Mouse (Mus musculus): ENCODE data around the gene Gm44805. TPM values are rescaled to one million over a fixed set of nuclear protein-coding genes. Genes with fewer than 3 reads are reported as not detected.

The Gm44805 gene
- polyA plus RNA-seq, 1 experiment from 2014 or later = not detected

- no peak overlapping the region for H3K4me3 ChIP-seq
- 68% methylated on average over 10 of the region's 10 CpGs for WGBS
Measured at GRCm38 (mm10) chr7:19671511-19671910, 9.7 kb downstream of the Gm44805 start.

GRCm38 (mm10) chr7:19668947-19669721 is 12.1 kb downstream of the Gm44805 start:
- Histone ChIP-seq H3K4me2 (peak overlapping the region; percentile 47), H3K27ac (peak overlapping the region; percentile 73), H3K27me3 (no peaks in the 10 kb centered on the region), H3K9ac (peak overlapping the region; percentile 62), H3K4me1 (peaks cover 10% of the 10 kb centered on the region), H3K9me3 (no peaks in the 10 kb centered on the region), H3K4me3 (peak overlapping the region; percentile 17), H3K36me3 (no peaks in the 10 kb centered on the region)
- WGBS = 5% methylated on average over 10 of the region's 10 CpGs
- ATAC-seq (ENCODE audit: insufficient number of reproducible peaks, insufficient read depth, low FRiP score, low TSS enrichment, low read depth) = peak; percentile 45

More at GRCm38 (mm10) chr7:19671511-19671910, 9.7 kb downstream of the Gm44805 start:
- no peak overlapping the region for H3K27ac ChIP-seq
- H3K4me1 ChIP-seq = peaks cover 5% of the 10 kb centered on the region
- H3K9me3 ChIP-seq = no peaks in the 10 kb centered on the region
- no peak overlapping the region for H3K9ac ChIP-seq
- H3K36me3 ChIP-seq = no peaks in the 10 kb centered on the region
- ATAC-seq (ENCODE audit: insufficient number of reproducible peaks, insufficient read depth, low FRiP score, low TSS enrichment, low read depth) = no peak
- no peaks in the 10 kb centered on the region for H3K27me3 ChIP-seq
- H3K4me2 ChIP-seq = no peak overlapping the region

GRCm38 (mm10) chr7:19667434-19667833 is 13.8 kb downstream of the Gm44805 start:
- no peaks in the 10 kb centered on the region for H3K27me3 ChIP-seq
- ATAC-seq (ENCODE audit: insufficient number of reproducible peaks, insufficient read depth, low FRiP score, low TSS enrichment, low read depth) = no peak
- H3K9me3 ChIP-seq = no peaks in the 10 kb centered on the region
- H3K4me2 ChIP-seq = no peak overlapping the region
- H3K4me3 ChIP-seq = no peak overlapping the region
- H3K4me1 ChIP-seq = peaks cover 23% of the 10 kb centered on the region
- WGBS = 75% methylated on average over 2 of the region's 2 CpGs
- no peak overlapping the region for H3K9ac ChIP-seq
- H3K27ac ChIP-seq = no peak overlapping the region
- H3K36me3 ChIP-seq = no peaks in the 10 kb centered on the region

- WGBS = 63% methylated on average over 3 of the region's 3 CpGs
- peaks cover 23% of the 10 kb centered on the region for H3K4me1 ChIP-seq
- H3K27me3 ChIP-seq = no peaks in the 10 kb centered on the region
- ATAC-seq (ENCODE audit: insufficient number of reproducible peaks, insufficient read depth, low FRiP score, low TSS enrichment, low read depth) = no peak
- peaks cover 3% of the 10 kb centered on the region for H3K36me3 ChIP-seq
- H3K9me3 ChIP-seq = no peaks in the 10 kb centered on the region
- no peak overlapping the region for H3K9ac ChIP-seq
- H3K4me2 ChIP-seq = no peak overlapping the region
- no peak overlapping the region for H3K4me3 ChIP-seq
- no peak overlapping the region for H3K27ac ChIP-seq
Measured at GRCm38 (mm10) chr7:19666750-19667149, 14.5 kb downstream of the Gm44805 start.

GRCm38 (mm10) chr7:19664955-19665841 is 16.0 kb downstream of the Gm44805 start, which contains the start of gene Clptm1:
Clptm1 (minus strand) TSS chr7:19665033.
- Histone ChIP-seq H3K9me3 (no peaks in the 10 kb centered on the region), H3K36me3 (peaks cover 14% of the 10 kb centered on the region), H3K27me3 (no peaks in the 10 kb centered on the region), H3K4me2 (peak within 1 kb of the TSS; percentile 82), H3K4me3 (peak within 1 kb of the TSS; percentile 100), H3K4me1 (peaks cover 23% of the 10 kb centered on the region), H3K9ac (peak within 1 kb of the TSS; percentile 99), H3K27ac (peak within 1 kb of the TSS; percentile 92)
- peak; percentile 86 for ATAC-seq (ENCODE audit: insufficient number of reproducible peaks, insufficient read depth, low FRiP score, low TSS enrichment, low read depth)
- under 1% methylated on average over 63 of the region's 63 CpGs for WGBS

- H3K4me2 ChIP-seq = peak overlapping the region; percentile 82
- peaks cover 20% of the 10 kb centered on the region for H3K36me3 ChIP-seq
- peak overlapping the region; percentile 92 for H3K27ac ChIP-seq
- no peaks in the 10 kb centered on the region for H3K27me3 ChIP-seq
- no peaks in the 10 kb centered on the region for H3K9me3 ChIP-seq
- H3K4me1 ChIP-seq = peaks cover 23% of the 10 kb centered on the region
- ATAC-seq (ENCODE audit: insufficient number of reproducible peaks, insufficient read depth, low FRiP score, low TSS enrichment, low read depth) = no peak; the same call in 1 of the 2 replicates
- peak overlapping the region; percentile 100 for H3K4me3 ChIP-seq
- WGBS = under 1% methylated on average over 35 of the region's 37 CpGs
- H3K9ac ChIP-seq = peak overlapping the region; percentile 99
Measured at GRCm38 (mm10) chr7:19664455-19664954, 16.7 kb downstream of the Gm44805 start.

GRCm38 (mm10) chr7:19663940-19664339 is 17.3 kb downstream of the Gm44805 start:
- Histone ChIP-seq H3K4me3 (peak overlapping the region; percentile 100), H3K27ac (no peak overlapping the region), H3K9me3 (no peaks in the 10 kb centered on the region), H3K27me3 (no peaks in the 10 kb centered on the region), H3K4me2 (peak overlapping the region; percentile 82), H3K9ac (peak overlapping the region; percentile 99), H3K4me1 (peaks cover 18% of the 10 kb centered on the region), H3K36me3 (peaks cover 21% of the 10 kb centered on the region)
- no peak for ATAC-seq (ENCODE audit: insufficient number of reproducible peaks, insufficient read depth, low FRiP score, low TSS enrichment, low read depth)
- 16% methylated on average over 8 of the region's 8 CpGs for WGBS

- H3K9ac ChIP-seq = no peak overlapping the region
- no peaks in the 10 kb centered on the region for H3K27me3 ChIP-seq
- 97% methylated on average over 2 of the region's 2 CpGs for whole genome bisulfite sequencing
- no peaks in the 10 kb centered on the region for H3K4me1 ChIP-seq
- no peak overlapping the region for H3K27ac ChIP-seq
- H3K9me3 ChIP-seq = no peaks in the 10 kb centered on the region
- H3K4me3 ChIP-seq = no peak overlapping the region
- no peak for ATAC-seq (ENCODE audit: insufficient number of reproducible peaks, insufficient read depth, low FRiP score, low TSS enrichment, low read depth)
- H3K36me3 ChIP-seq = peaks cover 82% of the 10 kb centered on the region
- no peak overlapping the region for H3K4me2 ChIP-seq
Measured at GRCm38 (mm10) chr7:19652614-19653013, 28.6 kb downstream of the Gm44805 start.

GRCm38 (mm10) chr7:19651063-19651786 is 30.0 kb downstream of the Gm44805 start:
- ATAC-seq (ENCODE audit: insufficient number of reproducible peaks, insufficient read depth, low FRiP score, low TSS enrichment, low read depth) = no peak

GRCm38 (mm10) chr7:19641223-19641622 is 40.0 kb downstream of the Gm44805 start:
- Histone ChIP-seq H3K4me2 (no peak overlapping the region), H3K9ac (no peak overlapping the region), H3K36me3 (peaks cover 99% of the 10 kb centered on the region), H3K4me3 (no peak overlapping the region), H3K27ac (no peak overlapping the region), H3K9me3 (no peaks in the 10 kb centered on the region), H3K4me1 (no peaks in the 10 kb centered on the region), H3K27me3 (no peaks in the 10 kb centered on the region)
- no peak for ATAC-seq (ENCODE audit: insufficient number of reproducible peaks, insufficient read depth, low FRiP score, low TSS enrichment, low read depth)
- 93% methylated on average over 4 of the region's 4 CpGs for WGBS

More at GRCm38 (mm10) chr7:19651063-19651786, 30.0 kb downstream of the Gm44805 start:
- no peak overlapping the region for H3K4me3 ChIP-seq
- WGBS = 92% methylated on average over 6 of the region's 6 CpGs
- no peak overlapping the region for H3K9ac ChIP-seq
- no peak overlapping the region for H3K4me2 ChIP-seq
- H3K27me3 ChIP-seq = no peaks in the 10 kb centered on the region
- peaks cover 93% of the 10 kb centered on the region for H3K36me3 ChIP-seq
- no peaks in the 10 kb centered on the region for H3K4me1 ChIP-seq
- H3K27ac ChIP-seq = no peak overlapping the region
- no peaks in the 10 kb centered on the region for H3K9me3 ChIP-seq
